Mouse (Mus musculus) heart, adult 10 weeks (tissue): ENCODE results near the gene Traf4. TPM values are rescaled to one million over a fixed set of nuclear protein-coding genes. Genes with fewer than 3 reads are reported as not detected.

Source experiments
- polyA plus RNA-seq: library from polyadenylated mRNA; stranded (reverse); fragments of 350-450 nt; fragmentation: Illumina TruSeq; extraction: RNeasy Lipid Tissue Mini Kit (QIAGEN cat#74804); gene quantifications from one replicate; pipeline ENCODE4 v1.2.3, GENCODE M21; 2014; ENCODE audit warnings: low read depth, low replicate concordance

Traf4 gene
- polyA plus RNA-seq, result 5.6 TPM

GRCm38 (mm10) chr11:78164924-78165760, at the start of gene Traf4:
Traf4 (minus strand) TSS chr11:78165589.

GRCm38 (mm10) chr11:78193113-78193512, 27.7 kb upstream of the Traf4 start, which contains the start of gene Proca1:
Proca1 (plus strand) TSS chr11:78193392.

GRCm38 (mm10) chr11:78188331-78189233, 23.2 kb upstream of the Traf4 start, which contains the start of gene Rab34:
Rab34 (plus strand) TSS chr11:78188430.

GRCm38 (mm10) chr11:78182961-78183844, 17.8 kb upstream of the Traf4 start, which contains the start of gene Rpl23a:
Rpl23a (minus strand) TSS chr11:78183584.

GRCm38 (mm10) chr11:78176402-78176862, 11.0 kb upstream of the Traf4 start, which contains the start of the genes Nek8 and Tlcd1:
Nek8 (minus strand) TSS chr11:78176675.
Tlcd1 (plus strand) TSS chr11:78176711.

Other genes with a start within 250 kb of the Traf4 start
- gene Sez6, start 234.8 kb downstream of the Traf4 start, polyA plus RNA-seq, result 0.42 TPM
- gene Phf12, start 182.8 kb downstream of the Traf4 start, polyA plus RNA-seq, result 25.0 TPM
- gene Dhrs13, start 133.3 kb downstream of the Traf4 start, polyA plus RNA-seq, result 3.2 TPM
- gene Flot2, start 127.7 kb downstream of the Traf4 start, polyA plus RNA-seq, result 57.8 TPM
- 23.7 TPM for gene Eral1, start 85.2 kb downstream of the Traf4 start, polyA plus RNA-seq
- 10.5 TPM for gene Fam222b, start 70.9 kb downstream of the Traf4 start, polyA plus RNA-seq
- gene Nek8, start 11.1 kb upstream of the Traf4 start, polyA plus RNA-seq, result 4.2 TPM
- 12.8 TPM for gene Tlcd1, start 11.1 kb upstream of the Traf4 start, polyA plus RNA-seq
- 1,229 TPM for gene Rpl23a, start 18.0 kb upstream of the Traf4 start, polyA plus RNA-seq
- 15.8 TPM for gene Rab34, start 22.8 kb upstream of the Traf4 start, polyA plus RNA-seq
- 2.3 TPM for gene Proca1, start 27.8 kb upstream of the Traf4 start, polyA plus RNA-seq
- 70.7 TPM for gene Sdf2, start 80.2 kb upstream of the Traf4 start, polyA plus RNA-seq
- 25.6 TPM for gene Supt6, start 80.4 kb upstream of the Traf4 start, polyA plus RNA-seq
- 147 TPM for gene 2610507B11Rik, start 96.2 kb upstream of the Traf4 start, polyA plus RNA-seq
- 0.45 TPM for gene BC030499, start 125.3 kb upstream of the Traf4 start, polyA plus RNA-seq
- 0.37 TPM for gene Spag5, start 135.9 kb upstream of the Traf4 start, polyA plus RNA-seq
- 0.63 TPM for gene Aldoc, start 157.4 kb upstream of the Traf4 start, polyA plus RNA-seq
- 23.8 TPM for gene Pigs, start 162.8 kb upstream of the Traf4 start, polyA plus RNA-seq
- 6.7 TPM for gene Unc119, start 177.9 kb upstream of the Traf4 start, polyA plus RNA-seq
- gene Foxn1, start 221.0 kb upstream of the Traf4 start, polyA plus RNA-seq, result not detected